Mouse (Mus musculus) liver, embryonic 11.5 days (tissue): ENCODE measurements at regions not wholly inside any gene's neighbourhood (a gene's known extent, or its start where the extent isn't known, plus 50 kb on each side); places are given as distances from the start of the nearest gene placed in this dataset.

Experiments used
- ATAC-seq: fragments of 200-750 bp; cut with Nextera tagmentation; replicated peaks from 2 replicates; pipeline ENCODE4 v1.8.0; 2017; ENCODE audit warnings: moderate number of reproducible peaks, mild to moderate bottlenecking, moderate TSS enrichment, moderate library complexity; ENCODE audit not compliant: low FRiP score
- DNase-seq: peaks from one replicate; pipeline ENCODE4 v3.0.0-alpha.2; 2017; ENCODE audit warnings: low spot score
- H3K27ac ChIP-seq: fragments of 300-500 bp; sonication (generic); 2 replicates; pipeline ENCODE4 v1.5.1; 2014; ENCODE audit warnings: mild to moderate bottlenecking, low read depth, low read length, control low read depth
- H3K27me3 ChIP-seq: fragments of 300-500 bp; sonication (generic); replicated peaks from 2 replicates; pipeline ENCODE4 v1.6.1; 2014; ENCODE audit warnings: low read length, mixed read lengths; ENCODE audit not compliant: control insufficient read depth, insufficient read depth
- H3K36me3 ChIP-seq: fragments of 300-500 bp; sonication (generic); 2 replicates; pipeline ENCODE4 v1.6.1; 2014; ENCODE audit warnings: mild to moderate bottlenecking, low read length, moderate library complexity, mixed read lengths; ENCODE audit not compliant: control insufficient read depth, insufficient read depth
- H3K4me1 ChIP-seq: fragments of 300-500 bp; sonication (generic); replicated peaks from 2 replicates; pipeline ENCODE4 v1.6.1; 2014; ENCODE audit warnings: low read length, mixed read lengths; ENCODE audit not compliant: control insufficient read depth, insufficient read depth
- H3K4me2 ChIP-seq: fragments of 300-500 bp; sonication (generic); 2 replicates; pipeline ENCODE4 v1.6.1; 2014; ENCODE audit warnings: mild to moderate bottlenecking, control low read depth, moderate library complexity
- H3K4me3 ChIP-seq: fragments of 300-500 bp; sonication (generic); 2 replicates; pipeline ENCODE4 v1.5.1; 2014; ENCODE audit warnings: low read depth, low read length, control low read depth
- H3K9ac ChIP-seq: fragments of 300-500 bp; sonication (generic); 2 replicates; pipeline ENCODE4 v1.6.1; 2014; ENCODE audit warnings: low read depth, low read length, control low read depth
- H3K9me3 ChIP-seq: fragments of 300-500 bp; sonication (generic); 2 replicates; pipeline ENCODE4 v1.6.1; 2016; ENCODE audit warnings: low read length, inconsistent platforms, mixed read lengths; ENCODE audit not compliant: control insufficient read depth
- WGBS: fragments of 180-500 bp; shearing (Covaris S2); extraction: QIAGEN DNeasy Blood & Tissue Kit; methylation state at CpG from one replicate; pipeline ENCODE4 v1.1.7; 2014; 5-methylcytosine and 5-hydroxymethylcytosine counted together

DNA sequence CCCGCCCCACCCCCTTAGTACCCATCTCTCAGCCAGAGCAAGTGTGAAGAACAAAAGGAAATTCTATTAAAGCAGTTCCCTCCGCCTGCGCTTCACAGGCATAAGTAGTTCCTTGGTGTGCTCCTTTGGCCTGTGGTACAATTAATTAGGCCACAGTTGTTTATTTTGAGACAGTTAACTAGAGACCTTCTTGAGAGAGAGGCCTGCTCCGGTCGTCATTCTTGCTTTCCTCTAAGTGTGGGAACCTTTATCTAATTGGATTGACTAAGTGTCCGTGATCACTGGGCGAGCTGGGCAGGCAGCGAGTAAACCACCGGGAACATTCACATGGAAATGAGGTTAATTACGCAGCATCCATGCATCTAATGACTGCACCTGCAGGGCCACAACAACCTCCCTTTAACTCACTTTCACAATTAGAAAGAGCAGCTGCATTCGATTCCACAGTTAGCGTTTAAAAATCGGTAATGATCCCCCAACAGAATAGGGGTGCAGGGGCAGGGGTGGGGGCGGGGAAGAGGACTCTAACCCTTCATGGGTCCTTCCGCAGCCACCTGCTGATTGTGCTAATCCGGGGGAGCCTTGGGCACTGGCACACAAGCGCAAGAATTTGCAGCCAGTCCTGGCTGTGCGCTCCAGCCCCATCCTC is 584.3 kb upstream of the Sox9 start:
- Histone ChIP-seq H3K4me3 (no peak overlapping the region), H3K4me1 (no peaks in the 10 kb centered on the region), H3K27me3 (no peaks in the 10 kb centered on the region), H3K4me2 (no peak overlapping the region), H3K9me3 (no peaks in the 10 kb centered on the region), H3K36me3 (no peaks in the 10 kb centered on the region), H3K9ac (no peak overlapping the region), H3K27ac (no peak overlapping the region)
- 15% methylated on average over 18 of the region's 18 CpGs for WGBS
- ATAC-seq (no peak), DNase-seq (no peak)

DNA sequence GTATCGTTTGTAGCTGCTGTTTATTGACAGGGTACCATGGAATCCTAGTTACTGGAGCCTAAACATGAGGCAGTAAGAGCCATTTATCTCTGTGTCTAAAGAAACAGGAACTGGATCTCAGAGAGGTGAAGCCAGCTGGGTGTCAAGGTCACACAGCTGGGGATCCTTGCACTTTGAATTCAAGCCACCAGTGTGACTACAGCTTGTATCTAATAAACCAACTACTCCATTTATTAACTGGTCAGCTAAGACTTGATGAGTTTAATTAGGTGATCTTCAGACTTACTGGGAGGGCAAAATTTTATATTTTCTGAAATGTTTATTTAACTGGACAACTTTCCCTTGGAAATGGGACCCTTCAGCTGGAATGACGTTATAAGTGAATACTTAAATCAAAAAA is 577.5 kb upstream of the Sox9 start:
- 65% methylated on average over 2 of the region's 2 CpGs for WGBS
- Histone ChIP-seq H3K4me2 (no peak overlapping the region), H3K27ac (no peak overlapping the region), H3K9ac (no peak overlapping the region), H3K4me1 (no peaks in the 10 kb centered on the region), H3K9me3 (no peaks in the 10 kb centered on the region), H3K4me3 (no peak overlapping the region), H3K36me3 (no peaks in the 10 kb centered on the region), H3K27me3 (no peaks in the 10 kb centered on the region)
- no peak for DNase-seq
- ATAC-seq = no peak

DNA sequence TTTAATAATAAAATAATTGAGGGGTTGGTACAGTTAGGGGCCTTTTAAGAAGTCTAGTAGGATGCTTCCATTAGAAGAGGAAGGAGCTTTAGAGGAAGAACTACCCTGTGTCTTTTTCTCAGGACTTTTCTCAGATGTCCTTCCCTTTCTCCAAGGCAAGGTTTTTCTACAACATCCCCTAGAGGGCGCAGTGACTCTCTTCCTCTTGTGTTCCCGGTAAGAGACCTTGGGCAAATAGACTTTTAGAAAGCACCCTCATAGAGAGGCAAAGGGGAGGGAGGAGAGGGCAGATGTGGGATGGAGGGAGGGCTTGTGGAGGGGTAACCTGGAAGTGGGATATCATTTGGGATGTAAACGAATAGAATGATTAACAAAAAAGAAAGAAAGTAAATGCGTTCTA is 572.6 kb upstream of the Sox9 start:
- ATAC-seq = no peak
- Histone ChIP-seq H3K4me2 (no peak overlapping the region), H3K27me3 (no peaks in the 10 kb centered on the region), H3K9me3 (no peaks in the 10 kb centered on the region), H3K36me3 (no peaks in the 10 kb centered on the region), H3K27ac (no peak overlapping the region), H3K9ac (no peak overlapping the region), H3K4me1 (no peaks in the 10 kb centered on the region), H3K4me3 (no peak overlapping the region)
- WGBS = 30% methylated on average over 4 of the region's 4 CpGs
- DNase-seq = no peak

DNA sequence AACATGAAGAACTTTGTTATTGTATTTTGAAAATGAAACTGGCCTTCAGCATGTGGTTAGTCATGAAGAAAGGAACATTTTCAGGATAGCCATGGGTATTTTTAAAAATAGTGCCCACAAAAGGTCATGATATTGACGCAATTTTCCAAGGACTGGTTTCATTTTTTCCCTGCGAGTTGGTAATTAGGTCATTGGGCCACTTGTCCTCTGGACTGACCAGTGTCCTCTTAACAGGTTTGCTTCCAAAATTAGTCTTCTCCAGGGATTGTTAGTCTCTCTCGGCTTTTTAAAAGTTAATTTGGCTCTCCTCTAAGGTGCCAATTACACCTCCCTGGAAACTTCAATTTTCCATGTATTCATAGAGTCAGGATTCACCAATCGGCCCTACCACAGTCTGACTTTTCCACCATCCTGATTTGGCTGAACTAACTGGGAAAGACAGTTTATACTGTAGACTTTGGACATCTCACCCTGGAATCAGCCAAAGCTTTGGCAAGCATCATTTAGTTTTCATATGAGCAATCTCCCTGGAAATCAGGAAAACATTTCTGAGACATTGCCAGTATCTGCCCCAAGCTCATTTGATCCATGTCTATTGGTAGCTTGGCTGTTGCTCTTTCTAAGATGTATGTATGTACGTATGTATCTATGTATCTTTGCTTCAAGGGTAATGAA is 562.8 kb upstream of the Sox9 start:
- no peak for DNase-seq
- Histone ChIP-seq H3K36me3 (no peaks in the 10 kb centered on the region), H3K4me3 (no peak overlapping the region), H3K27ac (no peak overlapping the region), H3K9ac (no peak overlapping the region), H3K27me3 (no peaks in the 10 kb centered on the region), H3K4me2 (no peak overlapping the region), H3K9me3 (no peaks in the 10 kb centered on the region), H3K4me1 (no peaks in the 10 kb centered on the region)
- WGBS = 85% methylated on average over 5 of the region's 5 CpGs
- no peak for ATAC-seq

DNA sequence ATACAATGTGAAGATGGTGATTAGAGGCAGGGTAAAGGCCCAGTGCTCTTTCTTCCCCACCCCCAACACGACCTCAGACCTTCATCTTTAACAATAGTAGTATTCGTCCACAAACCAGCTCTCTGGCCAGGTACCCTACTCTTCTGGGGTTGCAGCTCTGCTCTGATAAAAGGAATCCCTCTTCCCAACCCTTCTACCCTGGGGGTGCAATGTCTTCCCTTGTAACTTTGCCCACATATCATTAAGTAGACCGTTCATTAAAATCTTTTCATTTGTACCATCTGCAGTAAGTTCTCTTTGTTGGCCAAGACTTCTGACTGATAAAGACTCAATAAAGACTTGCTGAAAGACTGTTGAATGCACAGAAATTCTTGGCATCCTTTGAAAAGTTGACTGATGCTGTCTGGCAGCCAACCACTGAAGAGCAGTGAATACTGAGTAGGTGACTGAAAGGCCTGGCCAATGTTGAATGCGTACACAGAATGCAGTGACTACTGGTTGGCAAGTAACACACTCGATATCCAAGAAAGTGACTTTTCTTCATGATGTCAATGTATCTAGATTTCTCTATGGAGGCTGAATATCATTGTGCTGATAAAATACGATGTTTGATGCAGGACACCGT is 547.4 kb upstream of the Sox9 start:
- H3K4me3 ChIP-seq = no peak overlapping the region
- DNase-seq (no peak), ATAC-seq (no peak)
- no peak overlapping the region for H3K27ac ChIP-seq
- no peaks in the 10 kb centered on the region for H3K36me3 ChIP-seq
- 82% methylated on average over 7 of the region's 7 CpGs for WGBS
- no peak overlapping the region for H3K4me2 ChIP-seq
- H3K27me3 ChIP-seq = no peaks in the 10 kb centered on the region
- no peaks in the 10 kb centered on the region for H3K9me3 ChIP-seq
- H3K4me1 ChIP-seq = no peaks in the 10 kb centered on the region
- no peak overlapping the region for H3K9ac ChIP-seq

DNA sequence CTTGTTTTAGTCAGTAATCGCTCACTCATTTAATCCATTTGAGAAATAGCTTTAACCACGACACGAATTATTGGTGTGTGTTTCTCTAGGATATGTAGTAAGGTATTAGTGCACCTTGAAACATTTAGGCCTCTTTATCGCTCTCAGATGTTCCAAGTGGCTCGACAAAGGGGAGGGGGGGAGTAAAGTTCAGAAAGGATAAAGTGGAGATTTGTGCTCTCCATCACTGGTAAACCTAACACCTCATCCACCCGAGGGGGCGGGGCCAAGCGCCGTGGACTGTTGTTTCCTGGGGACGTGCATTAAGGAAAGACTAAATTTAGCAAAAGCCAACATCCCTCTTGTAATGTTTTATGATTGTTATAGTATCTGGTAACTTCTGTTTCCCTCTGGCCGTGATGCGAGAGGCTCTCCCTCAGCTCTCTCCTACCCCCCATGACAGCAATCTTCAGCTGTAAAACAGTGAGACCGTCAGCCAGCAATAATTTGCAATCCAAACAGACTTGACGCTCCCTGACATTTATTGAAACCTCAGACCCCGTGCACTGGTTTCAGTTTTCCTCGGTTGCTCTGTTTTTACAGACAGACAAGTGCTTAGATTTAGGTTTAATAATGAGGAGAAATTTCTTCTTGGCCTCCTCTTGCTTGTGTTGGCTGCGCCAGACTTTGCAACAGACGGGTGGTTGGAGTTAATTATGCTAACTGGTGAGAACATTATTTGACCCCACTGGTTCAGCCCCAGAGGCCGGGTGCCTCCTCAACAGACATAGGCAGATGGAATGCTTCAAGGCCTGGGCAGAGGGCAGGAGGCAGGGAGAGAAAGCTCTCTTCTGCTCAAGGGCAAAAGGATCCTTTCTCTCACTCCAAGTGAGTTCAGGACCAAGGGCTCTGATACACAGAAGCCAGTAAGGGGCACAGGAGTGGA is 542.8 kb upstream of the Sox9 start:
- no peaks in the 10 kb centered on the region for H3K4me1 ChIP-seq
- H3K4me2 ChIP-seq = no peak overlapping the region
- WGBS = 63% methylated on average over 19 of the region's 19 CpGs
- no peak overlapping the region for H3K4me3 ChIP-seq
- DNase-seq = no peak
- H3K27me3 ChIP-seq = no peaks in the 10 kb centered on the region
- ATAC-seq = no peak
- no peak overlapping the region for H3K27ac ChIP-seq
- H3K9me3 ChIP-seq = no peaks in the 10 kb centered on the region
- H3K9ac ChIP-seq = no peak overlapping the region
- no peaks in the 10 kb centered on the region for H3K36me3 ChIP-seq

DNA sequence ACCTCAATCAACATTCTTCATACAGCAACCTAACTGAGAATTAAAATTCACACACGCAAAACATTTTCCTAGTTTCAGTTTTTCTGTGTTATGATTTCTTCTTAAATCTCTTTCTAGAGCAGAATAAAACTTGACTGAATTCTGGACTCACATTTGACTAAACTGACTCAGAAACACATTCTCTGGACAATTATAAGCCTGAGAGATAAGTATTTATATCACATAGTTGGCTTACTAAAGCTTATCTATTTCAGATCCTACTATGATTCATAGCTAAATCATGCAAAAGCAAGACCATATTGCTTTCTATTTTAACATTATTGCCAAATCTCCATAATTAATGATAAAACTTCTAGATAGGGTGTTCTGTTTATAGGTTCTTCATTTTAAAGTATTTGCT is 529.5 kb upstream of the Sox9 start:
- H3K27ac ChIP-seq = no peak overlapping the region
- no peaks in the 10 kb centered on the region for H3K27me3 ChIP-seq
- H3K9me3 ChIP-seq = no peaks in the 10 kb centered on the region
- no peak overlapping the region for H3K4me2 ChIP-seq
- ATAC-seq = no peak
- no peak for DNase-seq
- no peaks in the 10 kb centered on the region for H3K4me1 ChIP-seq
- 79% methylated on average over 1 of the region's 1 CpGs for WGBS
- H3K4me3 ChIP-seq = no peak overlapping the region
- H3K36me3 ChIP-seq = no peaks in the 10 kb centered on the region
- H3K9ac ChIP-seq = no peak overlapping the region

DNA sequence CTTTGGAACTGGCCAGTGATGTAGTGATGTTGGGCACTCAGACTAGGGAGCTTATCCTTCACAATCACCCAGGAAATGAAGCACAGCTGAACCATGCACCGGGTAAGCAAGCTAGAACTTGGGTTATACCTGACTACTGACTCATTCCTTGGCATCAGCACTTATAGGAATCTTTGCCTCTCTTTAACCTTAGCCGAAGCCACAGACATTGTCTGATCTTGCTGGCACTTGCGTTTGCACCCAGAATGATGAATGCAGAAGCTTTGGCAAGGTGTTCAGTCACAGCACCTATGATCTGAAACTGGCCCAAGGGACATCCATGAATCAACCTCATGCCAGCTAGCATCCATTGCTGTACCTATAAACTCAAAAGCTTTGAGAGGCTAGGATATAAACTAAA is 529.0 kb upstream of the Sox9 start:
- Histone ChIP-seq H3K27me3 (no peaks in the 10 kb centered on the region), H3K4me3 (no peak overlapping the region)
- 84% methylated on average over 3 of the region's 3 CpGs for WGBS

More for the DNA sequence above, 529.0 kb upstream of the Sox9 start:
- DNase-seq = no peak
- Histone ChIP-seq H3K27ac (no peak overlapping the region), H3K36me3 (no peaks in the 10 kb centered on the region), H3K4me1 (no peaks in the 10 kb centered on the region), H3K9me3 (no peaks in the 10 kb centered on the region), H3K4me2 (no peak overlapping the region), H3K9ac (no peak overlapping the region)
- ATAC-seq = no peak
